Mouse (Mus musculus): ENCODE measurements around the gene Nudt17. TPM values are rescaled to one million over a fixed set of nuclear protein-coding genes. Genes with fewer than 3 reads are reported as not detected.

The Nudt17 gene
- polyA plus RNA-seq, 1 experiment from 2014 or later = 6.9 TPM

GRCm38 (mm10) chr3:96680269-96680956 lies 27.9 kb downstream of the Nudt17 start:
- Histone ChIP-seq H3K36me3 (no peaks in the 10 kb centered on the region), H3K4me2 (replicated peaks) (no peak overlapping the region), H3K4me1 (peaks cover 13% of the 10 kb centered on the region; the same call in 1 of the 2 replicates), H3K27me3 (no peaks in the 10 kb centered on the region), H3K4me3 (no peak overlapping the region), H3K27ac (replicated peaks) (peak overlapping the region; percentile 3; the same call in 1 of the 2 replicates), H3K9me3 (no peaks in the 10 kb centered on the region), H3K9ac (replicated peaks) (no peak overlapping the region)
- peak; percentile 61 for ATAC-seq (replicated peaks)
- 16% methylated on average over 12 of the region's 12 CpGs for WGBS

GRCm38 (mm10) chr3:96679159-96679674 lies 29.1 kb downstream of the Nudt17 start:
- Histone ChIP-seq H3K27ac (replicated peaks) (no peak overlapping the region), H3K4me2 (replicated peaks) (no peak overlapping the region), H3K9ac (replicated peaks) (no peak overlapping the region), H3K4me1 (peaks cover 6% of the 10 kb centered on the region; the same call in 1 of the 2 replicates), H3K9me3 (no peaks in the 10 kb centered on the region), H3K27me3 (no peaks in the 10 kb centered on the region), H3K36me3 (no peaks in the 10 kb centered on the region), H3K4me3 (no peak overlapping the region)
- no peak for ATAC-seq (replicated peaks)
- 20% methylated on average over 5 of the region's 5 CpGs for WGBS

GRCm38 (mm10) chr3:96678456-96678855 lies 29.9 kb downstream of the Nudt17 start:
- H3K36me3 ChIP-seq = no peaks in the 10 kb centered on the region
- H3K9me3 ChIP-seq = no peaks in the 10 kb centered on the region
- no peaks in the 10 kb centered on the region for H3K27me3 ChIP-seq
- 57% methylated on average over 7 of the region's 7 CpGs for WGBS
- peaks cover 6% of the 10 kb centered on the region; the same call in 1 of the 2 replicates for H3K4me1 ChIP-seq
- H3K4me3 ChIP-seq = no peak overlapping the region
- no peak overlapping the region for H3K9ac ChIP-seq (replicated peaks)
- ATAC-seq (replicated peaks) = no peak
- no peak overlapping the region for H3K27ac ChIP-seq (replicated peaks)
- H3K4me2 ChIP-seq (replicated peaks) = no peak overlapping the region

- 17% methylated on average over 3 of the region's 3 CpGs for WGBS
- no peaks in the 10 kb centered on the region for H3K36me3 ChIP-seq
- no peak overlapping the region for H3K4me2 ChIP-seq (replicated peaks)
- peaks cover 6% of the 10 kb centered on the region; the same call in 1 of the 2 replicates for H3K4me1 ChIP-seq
- H3K9me3 ChIP-seq = no peaks in the 10 kb centered on the region
- H3K27ac ChIP-seq (replicated peaks) = no peak overlapping the region
- H3K4me3 ChIP-seq = no peak overlapping the region
- ATAC-seq (replicated peaks) = no peak
- no peaks in the 10 kb centered on the region; the same call in 1 of the 2 replicates for H3K27me3 ChIP-seq
- no peak overlapping the region for H3K9ac ChIP-seq (replicated peaks)
These were observed 32.7 kb downstream of the Nudt17 start for GRCm38 (mm10) chr3:96675690-96676089.

DNA sequence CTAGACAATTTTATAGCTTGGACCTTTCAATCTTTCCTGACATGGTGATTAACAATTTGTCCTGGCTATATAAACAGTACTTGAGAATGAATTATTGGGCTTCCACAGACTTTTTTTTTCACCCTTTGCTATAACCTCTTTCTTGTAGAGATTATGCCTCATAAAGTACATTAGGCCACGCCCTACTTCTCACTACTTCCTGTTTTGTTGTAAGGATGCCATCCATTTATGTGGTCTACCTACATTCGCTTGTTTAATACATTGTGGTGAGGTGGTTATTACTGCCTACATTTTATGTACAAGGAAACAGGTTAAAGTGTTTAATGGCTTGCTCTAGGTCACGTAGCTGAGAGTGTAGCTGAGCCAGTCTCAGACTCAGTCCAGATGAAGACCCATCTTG lies 33.2 kb downstream of the Nudt17 start:
- Histone ChIP-seq H3K36me3 (no peaks in the 10 kb centered on the region), H3K4me3 (no peak overlapping the region), H3K27me3 (no peaks in the 10 kb centered on the region; the same call in 1 of the 2 replicates), H3K27ac (replicated peaks) (no peak overlapping the region), H3K9ac (replicated peaks) (no peak overlapping the region), H3K4me2 (replicated peaks) (no peak overlapping the region), H3K4me1 (peaks cover 7% of the 10 kb centered on the region; the same call in 1 of the 2 replicates), H3K9me3 (no peaks in the 10 kb centered on the region)
- ATAC-seq (replicated peaks) = no peak
- 86% methylated on average over 3 of the region's 3 CpGs for WGBS

- no peak overlapping the region for H3K9ac ChIP-seq (replicated peaks)
These were observed 33.9 kb downstream of the Nudt17 start for GRCm38 (mm10) chr3:96674442-96674841.

DNA sequence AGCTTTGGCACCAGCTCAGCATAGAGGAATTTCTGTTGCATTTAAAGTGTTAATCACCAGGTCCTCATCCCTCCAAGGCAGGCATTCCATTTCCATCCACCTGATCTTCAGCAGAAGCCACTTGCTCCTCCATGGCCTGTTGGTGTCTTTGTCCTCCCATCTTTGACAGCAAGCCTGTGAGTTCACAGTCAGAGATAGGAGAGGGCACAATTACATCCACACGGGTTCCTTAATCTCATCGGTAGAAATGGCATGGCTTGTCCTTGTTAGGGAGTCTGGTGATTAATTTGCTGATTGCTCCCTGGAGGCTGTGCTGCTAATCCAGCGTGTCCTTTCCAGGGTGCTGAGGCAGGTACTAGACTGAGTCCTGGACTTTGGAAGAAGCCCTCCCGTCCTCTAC lies 34.8 kb downstream of the Nudt17 start:
- no peak for ATAC-seq (replicated peaks)
- 80% methylated on average over 4 of the region's 4 CpGs for WGBS
- no peak overlapping the region for H3K9ac ChIP-seq (replicated peaks)
- H3K27me3 ChIP-seq = no peaks in the 10 kb centered on the region; the same call in 1 of the 2 replicates
- H3K4me3 ChIP-seq = no peak overlapping the region
- peaks cover 5% of the 10 kb centered on the region; the same call in 1 of the 2 replicates for H3K4me1 ChIP-seq
- H3K27ac ChIP-seq (replicated peaks) = no peak overlapping the region
- no peaks in the 10 kb centered on the region for H3K36me3 ChIP-seq
- no peak overlapping the region for H3K4me2 ChIP-seq (replicated peaks)
- H3K9me3 ChIP-seq = no peaks in the 10 kb centered on the region

More at GRCm38 (mm10) chr3:96674442-96674841, 33.9 kb downstream of the Nudt17 start:
- H3K9me3 ChIP-seq = no peaks in the 10 kb centered on the region
- no peaks in the 10 kb centered on the region; the same call in 1 of the 2 replicates for H3K27me3 ChIP-seq
- H3K36me3 ChIP-seq = no peaks in the 10 kb centered on the region
- H3K27ac ChIP-seq (replicated peaks) = no peak overlapping the region
- H3K4me2 ChIP-seq (replicated peaks) = no peak overlapping the region
- ATAC-seq (replicated peaks) = no peak
- peaks cover 5% of the 10 kb centered on the region; the same call in 1 of the 2 replicates for H3K4me1 ChIP-seq
- H3K4me3 ChIP-seq = no peak overlapping the region
- WGBS = 80% methylated on average over 8 of the region's 8 CpGs

DNA sequence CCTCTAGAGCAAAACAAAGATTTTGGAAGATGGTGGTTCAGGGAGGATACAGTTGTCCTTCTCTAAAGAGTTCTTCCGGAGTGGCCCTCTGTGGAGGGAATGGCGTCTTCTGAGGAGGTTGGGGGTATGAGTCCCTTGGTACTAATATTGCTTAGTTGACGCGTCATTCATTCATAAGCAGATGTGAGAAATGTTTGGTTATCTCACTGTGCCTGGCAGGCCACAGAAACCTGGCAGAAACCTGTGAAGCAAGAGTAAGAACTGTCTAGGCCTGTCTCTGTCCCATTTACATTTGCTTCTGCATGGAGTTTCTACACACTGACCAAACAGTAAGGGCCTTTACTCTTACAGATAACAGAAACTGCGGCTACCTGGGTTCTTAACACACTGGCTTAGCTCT lies 36.8 kb downstream of the Nudt17 start:
- WGBS = 98% methylated on average over 5 of the region's 5 CpGs
- no peak for ATAC-seq (replicated peaks)
- H3K36me3 ChIP-seq = no peaks in the 10 kb centered on the region
- H3K27ac ChIP-seq (replicated peaks) = no peak overlapping the region
- H3K9me3 ChIP-seq = no peaks in the 10 kb centered on the region
- H3K9ac ChIP-seq (replicated peaks) = no peak overlapping the region
- H3K27me3 ChIP-seq = no peaks in the 10 kb centered on the region; the same call in 1 of the 2 replicates
- H3K4me3 ChIP-seq = no peak overlapping the region
- H3K4me1 ChIP-seq = peaks cover 5% of the 10 kb centered on the region; the same call in 1 of the 2 replicates
- no peak overlapping the region for H3K4me2 ChIP-seq (replicated peaks)

GRCm38 (mm10) chr3:96669727-96670468 lies 38.5 kb downstream of the Nudt17 start, which contains the start of gene Ankrd35:
Ankrd35 (plus strand) TSS chr3:96670131.
- Histone ChIP-seq H3K27me3 (no peaks in the 10 kb centered on the region; the same call in 1 of the 2 replicates), H3K4me2 (replicated peaks) (peak within 1 kb of the TSS; percentile 63), H3K9me3 (no peaks in the 10 kb centered on the region), H3K36me3 (no peaks in the 10 kb centered on the region), H3K4me3 (peak within 1 kb of the TSS; percentile 46), H3K4me1 (peaks cover 5% of the 10 kb centered on the region; the same call in 1 of the 2 replicates), H3K9ac (replicated peaks) (peak within 1 kb of the TSS; percentile 45), H3K27ac (replicated peaks) (no peak within 1 kb of the TSS)
- ATAC-seq (replicated peaks) = peak; percentile 95
- WGBS = 5% methylated on average over 35 of the region's 35 CpGs

- Histone ChIP-seq H3K4me2 (replicated peaks) (no peak overlapping the region), H3K27ac (replicated peaks) (no peak overlapping the region), H3K4me3 (no peak overlapping the region), H3K4me1 (peaks cover 11% of the 10 kb centered on the region; the same call in 1 of the 2 replicates), H3K36me3 (no peaks in the 10 kb centered on the region), H3K27me3 (no peaks in the 10 kb centered on the region; the same call in 1 of the 2 replicates), H3K9me3 (no peaks in the 10 kb centered on the region), H3K9ac (replicated peaks) (no peak overlapping the region)
- 90% methylated on average over 5 of the region's 5 CpGs for WGBS
- ATAC-seq (replicated peaks) = no peak
These were observed 39.8 kb downstream of the Nudt17 start for GRCm38 (mm10) chr3:96668424-96669067.

DNA sequence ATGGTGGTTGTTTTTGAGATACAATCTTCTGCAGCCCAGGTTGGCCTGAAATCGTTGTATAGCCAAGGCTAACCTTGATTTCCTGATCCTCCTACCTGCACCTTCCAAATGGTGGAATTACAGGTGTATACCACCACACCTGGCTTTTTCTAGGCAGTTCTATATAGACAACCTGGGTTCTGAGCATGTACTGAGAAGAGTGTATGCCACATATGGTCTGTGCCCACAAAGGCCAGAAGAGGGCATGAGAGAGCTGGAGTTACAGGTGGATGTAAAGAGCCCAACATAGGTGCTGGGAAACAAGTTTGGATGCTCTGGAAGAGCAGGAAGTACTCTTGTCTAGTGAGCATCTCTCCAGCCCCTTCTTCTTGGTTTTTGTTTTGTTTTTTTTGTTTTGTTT lies 41.0 kb downstream of the Nudt17 start:
- Histone ChIP-seq H3K4me2 (replicated peaks) (no peak overlapping the region), H3K4me3 (no peak overlapping the region), H3K36me3 (no peaks in the 10 kb centered on the region), H3K27me3 (no peaks in the 10 kb centered on the region; the same call in 1 of the 2 replicates), H3K27ac (replicated peaks) (no peak overlapping the region), H3K9me3 (no peaks in the 10 kb centered on the region), H3K4me1 (peaks cover 15% of the 10 kb centered on the region), H3K9ac (replicated peaks) (no peak overlapping the region)
- 35% methylated on average over 1 of the region's 1 CpGs for WGBS
- no peak for ATAC-seq (replicated peaks)
